Mouse (Mus musculus) ES-Bruce4 (cell line): ENCODE results near the gene Hnrnpk.

Experiments
- CTCF ChIP-seq: IDR thresholded peaks from one replicate; pipeline ENCODE4 v1.8.1; 2011; ENCODE audit warnings: low read depth, low read length
- EP300 ChIP-seq: IDR thresholded peaks from 2 replicates; pipeline ENCODE4 v1.6.1; 2011; ENCODE audit warnings: low read depth, low read length; ENCODE audit not compliant: insufficient read depth

DNA sequence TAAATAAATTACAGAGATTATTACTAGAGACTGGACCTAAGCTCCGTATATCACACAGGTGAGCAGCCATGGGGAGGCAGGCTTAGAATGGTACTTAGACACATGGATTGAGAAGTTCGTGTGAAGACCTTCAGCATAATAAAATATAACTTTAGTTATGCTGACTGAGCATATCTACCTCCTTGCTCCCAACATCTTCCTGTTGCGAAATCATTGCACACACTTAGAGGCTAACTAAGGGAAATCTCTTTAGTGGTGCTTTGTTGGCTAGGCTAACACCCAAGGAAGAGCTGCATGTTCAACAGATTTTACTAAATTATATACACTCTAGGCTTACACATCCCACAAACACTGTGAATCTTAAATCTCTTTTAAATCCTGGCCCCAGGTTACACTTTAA, 36.8 kb downstream of the Hnrnpk start:
- TF ChIP-seq CTCF (no peak), EP300 (no peak)
